Mouse (Mus musculus) liver, embryonic 14.5 days (tissue): ENCODE data around the gene Sparcl1.

Source experiments
- CTCF ChIP-seq: IDR thresholded peaks from 2 replicates; pipeline ENCODE4 v1.5.1; 2016; ENCODE audit warnings: antibody characterized with exemption, low read depth, control low read depth
- EP300 ChIP-seq: IDR thresholded peaks from 2 replicates; pipeline ENCODE4 v1.6.1; 2016; ENCODE audit warnings: antibody characterized with exemption, low read depth

DNA sequence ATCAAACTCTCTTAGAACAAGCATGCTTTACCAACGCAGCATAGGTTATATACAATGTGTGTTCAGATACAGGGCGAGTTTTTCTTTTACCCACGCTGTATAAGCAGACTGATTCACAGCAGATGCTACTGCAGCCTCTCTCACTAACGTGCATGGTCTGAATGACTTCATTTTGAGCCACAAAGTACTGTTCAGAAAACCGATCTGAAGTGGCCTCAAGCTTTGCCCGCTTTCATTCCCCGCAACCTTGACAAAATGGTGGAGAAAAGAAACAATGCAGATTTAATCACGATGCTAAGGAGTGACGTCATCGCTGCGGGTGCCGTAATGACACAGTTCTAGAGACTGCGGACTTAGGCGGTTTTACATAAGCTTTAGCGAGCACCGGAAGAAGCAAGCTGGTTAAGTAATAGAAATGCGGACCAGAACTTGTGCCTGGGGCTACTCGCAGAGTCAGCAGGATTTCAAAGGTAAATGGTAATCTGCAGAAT lies 4.6 kb downstream of the Sparcl1 start:
- TF ChIP-seq CTCF (no peak), EP300 (no peak)
